Mouse (Mus musculus) thymus, postnatal 10 days (tissue): ENCODE measurements at regions not wholly inside any gene's neighbourhood (a gene's known extent, or its start where the extent isn't known, plus 50 kb on each side); places are given as distances from the start of the nearest gene placed in this dataset.

Experiments
- DNase-seq, 2 experiments: peaks; one replicate each; pipeline ENCODE4 v3.0.0; 2021; ENCODE audit warnings: low spot score in 2 of 2

DNA sequence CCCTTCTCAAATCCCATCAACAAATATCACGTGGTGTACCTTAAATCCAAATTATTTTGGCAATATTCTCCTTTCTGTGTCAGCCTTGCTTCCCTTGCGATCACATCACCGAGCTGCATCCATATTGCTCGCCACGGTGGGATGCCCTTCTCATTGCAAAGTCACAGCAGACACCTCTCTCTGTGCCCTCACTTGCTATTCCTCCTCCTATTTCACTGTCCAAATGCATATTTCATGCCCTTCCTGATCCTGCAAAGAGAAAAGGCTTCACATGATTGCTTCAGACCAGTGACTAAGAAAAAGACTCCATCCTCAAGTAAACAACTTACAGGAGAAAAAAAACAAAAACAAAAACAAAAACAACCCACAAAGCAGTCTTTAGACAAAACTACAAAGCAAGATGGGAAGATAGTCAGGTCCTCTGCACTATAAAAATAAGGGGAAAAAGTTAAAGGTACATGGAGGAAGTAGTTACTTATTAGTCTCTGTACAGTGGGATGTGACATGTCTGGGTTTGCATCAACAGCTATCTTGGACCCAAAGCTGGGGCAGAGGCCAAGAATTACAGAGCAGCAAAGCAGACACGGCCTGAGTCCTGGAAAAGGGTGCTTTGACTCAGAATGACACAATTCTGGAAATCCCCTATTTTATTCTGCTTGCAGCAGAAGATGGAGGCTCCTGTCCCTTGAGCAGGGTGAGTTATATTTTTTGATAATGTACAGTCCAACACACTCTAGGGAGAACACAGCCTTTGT lies 349.3 kb downstream of the Zfp619 start:
- no peak for DNase-seq

DNA sequence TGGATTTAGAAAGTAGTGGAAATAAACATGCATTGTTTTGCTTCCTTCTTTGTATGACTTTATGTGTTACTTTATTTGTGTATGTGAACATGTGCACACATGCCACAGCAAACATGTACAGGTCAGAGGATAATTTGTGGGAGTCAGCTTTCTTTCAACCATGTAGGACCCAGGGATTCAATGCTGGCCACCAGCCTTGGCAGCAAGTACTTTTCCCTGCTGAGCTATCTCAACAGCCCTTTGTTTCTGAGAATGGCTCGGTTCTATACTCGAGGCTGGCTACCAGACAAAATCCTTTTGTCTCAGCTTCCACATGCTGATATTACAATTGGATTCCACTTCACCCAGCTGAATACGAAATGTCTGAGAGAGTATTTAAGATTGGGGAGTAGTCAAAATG lies 349.9 kb downstream of the Zfp619 start:
- no peak for DNase-seq

DNA sequence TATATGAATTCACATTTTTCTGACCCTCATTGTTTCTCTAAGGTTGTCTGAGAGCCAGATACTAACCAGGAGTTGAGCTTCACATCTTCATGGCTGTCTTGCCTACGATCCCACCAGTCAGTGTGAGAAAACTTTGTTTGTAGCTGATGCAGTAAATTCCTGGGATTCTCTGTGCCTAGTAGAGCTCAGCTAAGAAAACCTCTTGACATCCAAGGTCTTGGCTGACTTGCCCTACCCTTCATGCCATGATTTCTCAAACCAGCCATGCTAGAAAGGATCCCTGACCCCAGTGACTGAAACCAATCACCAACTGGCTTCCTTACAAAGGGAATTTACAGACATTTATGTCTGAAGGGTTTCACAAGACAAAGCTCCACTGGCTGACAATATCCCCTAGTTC lies 364.5 kb downstream of the Zfp619 start:
- DNase-seq = no peak

DNA sequence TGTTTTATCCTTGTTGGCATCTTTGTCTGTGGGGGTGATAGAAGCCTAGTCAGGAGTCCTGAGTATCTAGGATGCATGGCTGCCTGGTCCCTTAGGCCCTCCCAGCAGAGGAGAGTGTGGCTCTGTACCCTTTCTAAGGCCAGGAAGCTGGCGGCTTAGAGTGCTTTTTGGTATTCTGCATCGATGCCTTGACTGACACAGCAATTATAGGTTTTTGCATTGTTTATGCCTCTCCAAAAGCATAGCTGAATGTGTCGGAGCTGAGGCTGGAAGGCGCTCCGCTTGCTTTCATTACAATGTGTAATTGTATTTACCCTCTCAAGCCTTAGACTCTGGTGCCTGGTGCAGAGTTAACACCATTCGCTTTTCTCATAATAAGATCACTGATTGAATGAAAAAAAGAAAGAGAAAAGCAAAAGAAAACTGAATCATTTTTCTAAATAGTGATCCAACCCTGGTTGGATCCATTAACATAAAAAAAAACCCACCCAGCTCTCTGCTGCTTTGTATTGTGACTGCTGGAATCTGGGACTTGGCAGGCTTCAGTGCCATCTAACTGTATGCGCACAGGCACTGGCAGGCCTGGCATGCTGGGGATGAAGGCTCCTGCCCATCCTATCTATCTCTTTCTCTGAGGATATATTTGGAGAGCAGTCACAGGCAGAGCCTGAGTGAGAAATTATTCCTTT lies 376.8 kb downstream of the Zfp619 start:
- no peak for DNase-seq

DNA sequence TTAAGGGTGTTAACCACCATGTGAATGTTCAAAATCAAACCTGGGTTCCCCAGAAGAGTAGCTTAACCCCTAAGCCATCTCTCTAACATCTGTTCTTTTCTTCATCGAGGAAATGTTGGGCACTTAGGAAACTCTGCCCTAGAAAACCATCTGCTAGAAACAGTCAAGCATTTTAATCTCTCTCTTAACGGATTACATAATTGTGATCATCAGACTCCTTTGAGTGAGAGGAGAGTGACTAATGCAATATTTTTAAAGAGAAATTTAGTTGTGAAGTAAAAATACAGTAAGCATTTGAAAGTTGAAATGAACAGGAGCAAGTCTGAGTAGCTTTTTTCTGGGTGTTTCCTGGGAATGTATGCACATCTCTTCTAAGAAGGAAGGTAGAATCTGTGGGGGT lies 379.4 kb downstream of the Zfp619 start:
- DNase-seq = no peak

DNA sequence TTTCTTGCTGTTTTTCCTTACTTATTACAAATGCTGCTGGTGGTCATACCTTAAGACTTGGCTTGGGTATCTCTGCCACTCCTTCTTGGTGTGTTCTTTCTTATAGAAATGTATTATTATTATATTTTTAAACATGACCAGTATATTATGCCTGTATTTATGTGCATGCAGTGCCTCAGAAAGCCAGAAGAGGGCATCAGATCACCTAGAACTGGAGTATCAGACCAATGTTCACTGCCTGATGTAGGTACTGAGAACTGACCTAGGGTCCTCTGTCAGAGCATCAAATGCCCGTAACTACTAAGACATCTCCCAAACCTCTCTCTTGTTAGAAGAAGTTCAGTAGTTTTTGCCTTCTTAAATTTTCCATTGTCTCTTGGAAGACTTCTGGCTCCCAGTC lies 380.7 kb downstream of the Zfp619 start:
- DNase-seq = no peak

DNA sequence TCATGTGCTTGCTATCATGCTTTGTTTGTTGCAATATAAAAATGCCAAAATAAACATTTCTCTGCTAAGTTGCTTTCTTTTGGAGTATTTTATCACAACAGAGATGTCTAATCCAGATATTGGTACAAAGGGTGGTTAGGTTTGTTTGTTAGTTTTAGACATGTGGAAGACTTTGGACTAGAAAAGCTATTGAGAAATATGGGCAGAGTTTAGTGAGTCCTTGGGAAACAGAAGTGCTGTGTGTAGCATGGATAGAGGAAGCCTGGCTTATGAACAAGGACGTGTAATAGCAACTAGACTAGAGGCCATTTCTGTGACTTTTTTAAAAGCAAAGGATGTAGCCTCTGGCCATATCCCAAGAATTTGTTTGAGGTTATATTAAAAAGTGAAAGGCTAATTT lies 416.4 kb downstream of the Zfp619 start:
- no peak for DNase-seq

DNA sequence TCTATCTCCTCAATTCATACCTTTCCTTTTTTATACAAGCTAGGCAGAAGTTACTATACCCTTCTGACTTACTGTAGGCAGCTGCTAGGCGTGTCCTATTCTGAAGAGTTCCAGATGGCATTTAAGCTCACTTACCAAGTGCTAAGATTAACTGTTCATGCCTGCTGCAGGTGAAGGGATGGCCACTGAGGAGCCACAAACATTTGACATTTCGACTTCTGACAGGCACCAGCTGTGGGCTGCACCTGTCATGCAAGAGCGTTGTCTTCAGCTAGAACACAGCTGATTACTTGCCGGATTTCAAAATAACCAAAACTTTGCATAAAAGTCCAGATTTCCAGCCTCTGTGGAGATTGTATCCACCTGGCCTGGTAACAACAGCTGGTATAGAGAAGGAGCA lies 419.7 kb downstream of the Zfp619 start:
- DNase-seq = no peak

DNA sequence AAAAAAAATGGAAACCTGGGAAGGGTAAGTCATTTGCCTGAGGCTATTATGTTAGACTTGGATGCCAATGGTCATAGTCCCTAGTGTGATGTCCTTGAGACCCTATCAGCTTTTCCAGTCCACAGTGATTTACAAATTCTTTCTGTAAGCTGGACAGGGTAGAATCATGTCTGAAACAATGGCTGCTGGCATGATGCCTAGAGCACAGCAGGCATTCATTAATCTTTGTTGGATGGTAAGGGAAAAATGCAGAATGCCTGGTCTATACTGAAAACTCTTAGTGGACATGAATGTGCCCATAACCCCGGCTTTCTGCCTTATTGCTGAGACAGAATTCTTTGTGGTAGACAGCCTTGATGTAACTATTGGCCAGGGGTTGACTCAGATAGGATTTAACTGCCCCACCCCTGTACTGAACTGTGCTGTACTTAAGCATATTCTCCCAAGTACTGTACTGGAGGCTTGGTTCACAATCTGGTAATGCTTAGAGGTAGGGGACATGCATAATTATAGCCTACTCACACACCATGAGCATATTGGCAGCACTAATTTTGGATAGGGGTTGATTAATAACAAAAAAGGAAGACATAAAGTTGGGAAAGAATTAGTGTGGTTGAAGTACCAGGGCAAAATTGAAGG lies 424.8 kb downstream of the Zfp619 start:
- DNase-seq = no peak

DNA sequence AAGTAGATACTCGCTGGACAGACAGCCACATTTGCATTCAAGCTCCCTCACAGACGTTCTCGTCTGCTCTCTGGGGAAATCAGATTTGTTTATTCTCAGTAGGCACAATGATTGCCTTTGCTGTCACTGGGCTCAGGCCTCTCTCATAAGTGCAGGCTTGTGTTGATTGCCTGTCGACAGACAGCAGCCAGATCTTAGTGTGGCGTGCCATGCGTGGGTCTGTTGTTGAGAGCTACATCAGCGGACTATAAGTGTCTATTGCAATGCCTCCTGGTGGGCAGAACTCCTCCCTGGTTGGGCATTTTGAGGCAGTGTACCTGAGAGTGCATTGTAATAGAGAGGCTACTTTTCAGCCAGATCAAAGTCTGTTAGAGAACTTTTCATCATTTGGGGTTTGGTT lies 436.5 kb downstream of the Zfp619 start:
- no peak for DNase-seq

DNA sequence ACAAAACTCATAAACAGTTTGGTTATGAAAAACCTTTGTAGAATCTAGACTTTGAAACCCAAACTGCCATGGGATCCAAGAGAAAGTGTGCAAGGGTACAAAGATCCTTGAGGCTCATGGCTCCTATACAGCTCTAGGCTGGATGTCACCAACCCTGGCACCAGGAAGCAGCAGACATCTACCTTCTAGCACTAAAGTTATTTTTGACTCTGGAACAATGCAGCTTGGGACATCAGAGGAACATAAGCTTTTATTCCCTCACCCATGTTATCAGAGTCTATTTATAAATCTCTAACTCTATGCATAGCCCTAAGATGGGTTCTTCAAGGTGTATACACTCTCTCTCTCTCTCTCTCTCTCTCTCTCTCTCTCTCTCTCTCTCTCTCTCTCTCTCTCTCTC lies 437.4 kb downstream of the Zfp619 start:
- no peak for DNase-seq

DNA sequence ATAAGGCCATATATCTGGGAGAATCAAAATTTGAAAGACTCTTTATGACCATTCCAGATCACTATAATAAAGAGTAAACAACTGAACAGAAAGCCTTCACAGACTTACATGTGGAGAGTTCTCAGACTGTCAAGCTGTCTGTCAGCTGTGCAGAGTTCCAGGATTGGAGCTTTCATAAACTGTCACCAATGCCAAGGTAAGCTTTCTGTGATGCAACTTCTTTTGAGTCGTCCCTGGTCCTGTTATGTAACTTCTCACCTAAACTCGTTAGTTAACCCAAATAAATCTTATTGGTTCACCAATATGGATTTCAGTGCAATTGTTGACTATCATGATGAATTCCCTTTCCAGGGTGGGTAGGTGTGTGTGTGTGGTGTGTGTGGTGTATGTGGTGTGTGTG lies 460.6 kb downstream of the Zfp619 start:
- no peak for DNase-seq

DNA sequence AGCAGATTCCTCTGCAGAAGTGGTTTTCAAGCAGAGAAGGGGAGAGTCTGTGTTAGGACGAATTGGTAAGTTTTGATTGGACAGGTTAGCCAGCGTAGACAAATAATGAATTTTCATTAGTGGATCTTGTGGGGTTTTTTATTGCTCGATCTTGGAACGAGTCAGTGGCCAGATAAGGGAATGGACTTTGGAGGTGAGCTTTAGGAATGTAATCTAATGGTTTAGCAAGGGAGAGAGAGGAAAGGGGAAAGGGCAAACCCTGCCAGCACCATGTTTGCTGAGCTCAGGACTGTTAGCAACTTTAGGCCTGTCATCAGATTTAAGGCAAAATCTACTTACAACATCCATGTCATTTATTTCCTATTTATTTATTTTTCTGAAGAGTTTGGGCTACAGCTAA lies 464.1 kb downstream of the Zfp619 start:
- DNase-seq = no peak
